Mouse (Mus musculus) testis, adult 2 months (tissue): ENCODE measurements around the gene Gm49394.

Experiments
- CTCF ChIP-seq: fragments of 200-500 bp; IDR thresholded peaks from 2 replicates; pipeline ENCODE4 v1.5.1; 2012; ENCODE audit warnings: low read depth, mild to moderate bottlenecking, inconsistent platforms, low read length, moderate library complexity; ENCODE audit not compliant: control insufficient read depth, insufficient read depth, insufficient replicate concordance
- POLR2A ChIP-seq: fragments of 200-500 bp; IDR thresholded peaks from 2 replicates; pipeline ENCODE4 v1.6.1; 2012; ENCODE audit warnings: low read depth, mild to moderate bottlenecking, inconsistent platforms, low read length, moderate library complexity; ENCODE audit not compliant: control insufficient read depth

- TF ChIP-seq POLR2A: no peak
- no peak for TF ChIP-seq CTCF
Observed at GRCm38 (mm10) chr7:142653726-142654125, 16.0 kb downstream of the Gm49394 start.
